Mouse (Mus musculus): Measurements from ENCODE around the gene Adprhl2. TPM values are rescaled to one million over a fixed set of nuclear protein-coding genes. Genes with fewer than 3 reads are reported as not detected.

Gene Adprhl2
- polyA plus RNA-seq, 1 experiment = 48.2 TPM

Other genes with a start within 250 kb of the Adprhl2 start
- 48.2 and 49.5 TPM in 2 replicates for gene Lsm10, start 225.1 kb downstream of the Adprhl2 start, polyA plus RNA-seq (2012; rRNA removed)
- 26.3 and 40.8 TPM in 2 replicates for gene Stk40, start 217.7 kb downstream of the Adprhl2 start, polyA plus RNA-seq (2012; rRNA removed)
- gene Eva1b, start 174.0 kb downstream of the Adprhl2 start, polyA plus RNA-seq (2012; rRNA removed) = 64.1 and 68.0 TPM in 2 replicates
- 10.1 and 11.8 TPM in 2 replicates for gene Sh3d21, start 158.2 kb downstream of the Adprhl2 start, polyA plus RNA-seq (2012; rRNA removed)
- gene Thrap3, start 118.9 kb downstream of the Adprhl2 start, polyA plus RNA-seq (2012; rRNA removed) = 111 and 130 TPM in 2 replicates
- 103 and 127 TPM in 2 replicates for gene Map7d1, start 65.4 kb downstream of the Adprhl2 start, polyA plus RNA-seq (2012; rRNA removed)
- gene Trappc3, start 59.4 kb downstream of the Adprhl2 start, polyA plus RNA-seq (2012; rRNA removed) = 85.7 and 101 TPM in 2 replicates
- gene Col8a2, start 34.9 kb downstream of the Adprhl2 start, polyA plus RNA-seq (2012; rRNA removed) = 17.6 and 22.6 TPM in 2 replicates
- 25.8 and 40.1 TPM in 2 replicates for gene Tekt2, start 4.0 kb upstream of the Adprhl2 start, polyA plus RNA-seq (2012; rRNA removed)
- gene Ago3, start 107.9 kb upstream of the Adprhl2 start, polyA plus RNA-seq (2012; rRNA removed) = 5.9 and 6.8 TPM in 2 replicates
- gene Ago1, start 146.9 kb upstream of the Adprhl2 start, polyA plus RNA-seq (2012; rRNA removed) = 13.2 and 21.9 TPM in 2 replicates
- 4.8 and 5.3 TPM in 2 replicates for gene Ago4, start 211.8 kb upstream of the Adprhl2 start, polyA plus RNA-seq (2012; rRNA removed)
- 0.74 and 0.81 TPM in 2 replicates for gene Clspn, start 235.2 kb upstream of the Adprhl2 start, polyA plus RNA-seq (2012; rRNA removed)